ENCODE assay signal across 8 mouse cellular contexts in the genomic region with DNA sequence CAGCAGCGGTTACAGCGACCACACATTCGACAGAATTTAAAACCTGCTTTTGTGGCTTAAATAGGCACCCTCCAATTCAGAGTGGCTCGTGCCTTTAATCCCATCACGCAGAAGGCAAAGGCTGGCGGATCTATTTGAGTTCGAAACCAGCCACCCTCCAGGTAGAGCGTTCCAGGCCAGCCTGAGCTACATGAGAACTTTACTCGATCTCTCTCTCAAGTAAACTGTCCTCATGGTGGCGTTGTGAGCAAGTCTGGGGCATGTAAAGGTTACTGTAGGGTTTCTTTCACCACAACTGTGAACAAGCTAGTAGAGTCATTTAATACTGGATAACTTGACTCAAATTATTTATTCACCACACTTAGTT. TPM values are rescaled to one million over a fixed set of nuclear protein-coding genes. Genes with fewer than 3 reads are reported as not detected.
DNase-seq lines count a peak whose midpoint lies in the region; ATAC-seq lines count a peak whose summit lies in the region.

No protein-coding gene starts in this region.

- H3K4me2 ChIP-seq in kidney, embryonic 14.5 days (replicated peaks; ENCODE audit: low read depth, low read length): peak overlapping the region; percentile 56
- H3K4me2 ChIP-seq in limb, embryonic 11.5 days (ENCODE audit: low read depth, severe bottlenecking): peak overlapping the region; percentile 74
- H3K4me2 ChIP-seq in midbrain, embryonic 14.5 days (ENCODE audit: low read length): peak overlapping the region; percentile 77

- no peak for DNase-seq in kidney, adult 8-10 months
- peak; percentile 80 for DNase-seq in MEL-GATA-1-ER (ENCODE audit: extremely low read depth, low read depth)
- DNase-seq in limb, embryonic 11.5 days (ENCODE audit: low spot score): no peak
- no peak for DNase-seq in midbrain, embryonic 14.5 days
- DNase-seq in layer of hippocampus, adult 9-11 months: no peak
- DNase-seq in ovary, adult 18-20 months (ENCODE audit: low spot score): no peak

- peaks cover 2% of the 10 kb centered on the region; the same call in 1 of the 2 replicates for H3K4me1 ChIP-seq in kidney, embryonic 14.5 days (ENCODE audit: control insufficient read depth, insufficient read depth, low read length)
- H3K4me1 ChIP-seq in erythroblast, embryonic 14.5 days (ENCODE audit: control insufficient read depth): peaks cover 51% of the 10 kb centered on the region
- 0 out of 2 replicates have a peak, but pooled peaks cover 10% of the 10 kb centered on the region for H3K4me1 ChIP-seq in limb, embryonic 11.5 days (ENCODE audit: control insufficient read depth, insufficient read depth, low read length)
- H3K4me1 ChIP-seq in midbrain, embryonic 14.5 days (ENCODE audit: control insufficient read depth, insufficient read depth, low read length): peaks cover 13% of the 10 kb centered on the region; the same call in 1 of the 2 replicates

- peak overlapping the region; percentile 86 for H3K9ac ChIP-seq in kidney, embryonic 14.5 days (ENCODE audit: low read depth, low read length)
- peak overlapping the region; percentile 61 for H3K9ac ChIP-seq in limb, embryonic 11.5 days (ENCODE audit: low read length)
- peak overlapping the region; percentile 40; the same call in 1 of the 2 replicates for H3K9ac ChIP-seq in midbrain, embryonic 14.5 days (replicated peaks; ENCODE audit: low read length)

- H3K27ac ChIP-seq in kidney, embryonic 14.5 days (ENCODE audit: low read depth, low read length): peak overlapping the region; percentile 93
- peak overlapping the region; percentile 88 for H3K27ac ChIP-seq in limb, embryonic 11.5 days (replicated peaks; ENCODE audit: low read depth, low read length)
- H3K27ac ChIP-seq in midbrain, embryonic 14.5 days (replicated peaks; ENCODE audit: low read depth, low read length): peak overlapping the region; percentile 83

- peak; percentile 37; the same call in 1 of the 2 replicates for ATAC-seq in kidney, embryonic 14.5 days (ENCODE audit: low FRiP score, low TSS enrichment)
- ATAC-seq in limb, embryonic 11.5 days (ENCODE audit: insufficient number of reproducible peaks, low FRiP score, low TSS enrichment, low read depth): peak; percentile 35; the same call in 1 of the 2 replicates
- ATAC-seq in midbrain, embryonic 14.5 days (ENCODE audit: low FRiP score, low TSS enrichment): no peak

- H3K9me3 ChIP-seq in kidney, embryonic 14.5 days (ENCODE audit: control insufficient read depth, low read length): no peaks in the 10 kb centered on the region
- no peaks in the 10 kb centered on the region for H3K9me3 ChIP-seq in erythroblast, embryonic 14.5 days (ENCODE audit: control insufficient read depth, low read length)
- H3K9me3 ChIP-seq in limb, embryonic 11.5 days (ENCODE audit: control insufficient read depth, low read length): no peaks in the 10 kb centered on the region
- H3K9me3 ChIP-seq in midbrain, embryonic 14.5 days (ENCODE audit: control insufficient read depth, low read length): no peaks in the 10 kb centered on the region

- no peaks in the 10 kb centered on the region for H3K27me3 ChIP-seq in kidney, embryonic 14.5 days (ENCODE audit: control insufficient read depth, insufficient read depth, low read length)
- peaks cover 14% of the 10 kb centered on the region for H3K27me3 ChIP-seq in erythroblast, embryonic 14.5 days (ENCODE audit: control insufficient read depth)
- H3K27me3 ChIP-seq in limb, embryonic 11.5 days (ENCODE audit: control insufficient read depth, insufficient read depth, low read length): no peaks in the 10 kb centered on the region
- H3K27me3 ChIP-seq in midbrain, embryonic 14.5 days (ENCODE audit: control insufficient read depth, insufficient read depth, low read length): no peaks in the 10 kb centered on the region

- WGBS in kidney, embryonic 14.5 days: 2% methylated on average over 10 of the region's 10 CpGs
- WGBS in limb, embryonic 11.5 days: 4% methylated on average over 10 of the region's 10 CpGs
- WGBS in midbrain, embryonic 14.5 days: under 1% methylated on average over 10 of the region's 10 CpGs

- H3K36me3 ChIP-seq in kidney, embryonic 14.5 days (ENCODE audit: control insufficient read depth, insufficient read depth, low read length): peaks cover 11% of the 10 kb centered on the region; the same call in 1 of the 2 replicates
- H3K36me3 ChIP-seq in erythroblast, embryonic 14.5 days (ENCODE audit: control insufficient read depth): peaks cover 33% of the 10 kb centered on the region
- H3K36me3 ChIP-seq in limb, embryonic 11.5 days (ENCODE audit: control insufficient read depth, insufficient read depth, low read length): peaks cover 5% of the 10 kb centered on the region
- H3K36me3 ChIP-seq in midbrain, embryonic 14.5 days (ENCODE audit: control insufficient read depth, insufficient read depth, low read length): no peaks in the 10 kb centered on the region

- peak overlapping the region; percentile 88 for H3K4me3 ChIP-seq in kidney, embryonic 14.5 days (ENCODE audit: low read length)
- peak overlapping the region; percentile 99 for H3K4me3 ChIP-seq in erythroblast, embryonic 14.5 days (replicated peaks)
- peak overlapping the region; percentile 84 for H3K4me3 ChIP-seq in limb, embryonic 11.5 days (ENCODE audit: low read depth, low read length)
- H3K4me3 ChIP-seq in midbrain, embryonic 14.5 days (replicated peaks; ENCODE audit: low read depth, low read length): peak overlapping the region; percentile 51

RNA-seq across cellular contexts. Expression of a gene that starts 0.4 kb away (rescaled TPM):
- 8.3 and 13.0 TPM in 2 replicates for polyA plus RNA-seq in kidney, embryonic 14.5 days (2014; fragmentation: Nextera tagmentation; extraction: Ambion mirVana)
- 13.5 and 14.9 TPM in 2 replicates for polyA plus RNA-seq in erythroblast, embryonic 14.5 days (2012)
- 10.6 and 10.8 TPM in 2 replicates for polyA plus RNA-seq in limb, embryonic 11.5 days (2014; fragmentation: Nextera tagmentation; extraction: Ambion mirVana)
- polyA plus RNA-seq in midbrain, embryonic 14.5 days (2014; fragmentation: Nextera tagmentation; extraction: Ambion mirVana): 1.9 TPM in 2 replicates

RNA-seq across cellular contexts. Expression of a gene that starts 21.2 kb away (rescaled TPM):
- polyA plus RNA-seq in kidney, embryonic 14.5 days (2014; fragmentation: Nextera tagmentation; extraction: Ambion mirVana): 6.7 and 8.3 TPM in 2 replicates
- polyA plus RNA-seq in erythroblast, embryonic 14.5 days (2012): not detected in 2 replicates
- polyA plus RNA-seq in limb, embryonic 11.5 days (2014; fragmentation: Nextera tagmentation; extraction: Ambion mirVana): 0.85 and 0.88 TPM in 2 replicates
- polyA plus RNA-seq in midbrain, embryonic 14.5 days (2014; fragmentation: Nextera tagmentation; extraction: Ambion mirVana): 14.3 and 18.8 TPM in 2 replicates

RNA-seq across cellular contexts. Expression of a gene that starts 24.6 kb away (rescaled TPM):
- polyA plus RNA-seq in kidney, embryonic 14.5 days (2014; fragmentation: Nextera tagmentation; extraction: Ambion mirVana): 0.29 and 0.31 TPM in 2 replicates
- polyA plus RNA-seq in erythroblast, embryonic 14.5 days (2012): 3.6 TPM in 2 replicates
- polyA plus RNA-seq in limb, embryonic 11.5 days (2014; fragmentation: Nextera tagmentation; extraction: Ambion mirVana): 0.16 and 0.18 TPM in 2 replicates
- polyA plus RNA-seq in midbrain, embryonic 14.5 days (2014; fragmentation: Nextera tagmentation; extraction: Ambion mirVana): 0.26 TPM in 1 of 2 replicates, not detected in the other

RNA-seq across cellular contexts. Expression of a gene that starts 40.4 kb away (rescaled TPM):
- not detected in 2 replicates for polyA plus RNA-seq in kidney, embryonic 14.5 days (2014; fragmentation: Nextera tagmentation; extraction: Ambion mirVana)
- polyA plus RNA-seq in erythroblast, embryonic 14.5 days (2012): not detected in 2 replicates
- 0.11 TPM in 1 of 2 replicates, not detected in the other for polyA plus RNA-seq in limb, embryonic 11.5 days (2014; fragmentation: Nextera tagmentation; extraction: Ambion mirVana)
- not detected in 2 replicates for polyA plus RNA-seq in midbrain, embryonic 14.5 days (2014; fragmentation: Nextera tagmentation; extraction: Ambion mirVana)

RNA-seq across cellular contexts. Expression of a gene that starts 44.3 kb away (rescaled TPM):
- 1.1 and 1.8 TPM in 2 replicates for polyA plus RNA-seq in kidney, embryonic 14.5 days (2014; fragmentation: Nextera tagmentation; extraction: Ambion mirVana)
- 0.26 and 0.36 TPM in 2 replicates for polyA plus RNA-seq in erythroblast, embryonic 14.5 days (2012)
- 0.99 and 1.4 TPM in 2 replicates for polyA plus RNA-seq in limb, embryonic 11.5 days (2014; fragmentation: Nextera tagmentation; extraction: Ambion mirVana)
- 2.1 and 2.4 TPM in 2 replicates for polyA plus RNA-seq in midbrain, embryonic 14.5 days (2014; fragmentation: Nextera tagmentation; extraction: Ambion mirVana)
